Mouse (Mus musculus) liver, adult 2 months (tissue): ENCODE results near the gene Gfod1.

Source experiments
- CTCF ChIP-seq: fragments of 200-500 bp; IDR thresholded peaks from 2 replicates; pipeline ENCODE4 v1.5.1; 2011; ENCODE audit warnings: low read depth, low read length, control low read depth
- POLR2A ChIP-seq: fragments of 200-500 bp; IDR thresholded peaks from 2 replicates; pipeline ENCODE4 v1.6.1; 2011; ENCODE audit warnings: low read length, control low read depth; ENCODE audit not compliant: insufficient read depth; ENCODE audit errors: extremely low read depth

GRCm38 (mm10) chr13:43243240-43243639 is 60.7 kb downstream of the Gfod1 start:
- TF ChIP-seq POLR2A (no peak), CTCF (no peak)
